Mouse (Mus musculus): ENCODE data around the gene Tet3.

- TF ChIP-seq CTCF (IDR thresholded peaks at IDR 0.05; ENCODE audit: insufficient read depth, low read depth, low read length) (no peak), POLR2A (IDR thresholded peaks at IDR 0.05; ENCODE audit: insufficient read depth, low read depth, low read length) (no peak)
These were observed 42.8 kb upstream of the Tet3 start for GRCm38 (mm10) chr6:83501524-83502310.
